Mouse (Mus musculus) liver, adult 2 months (tissue): ENCODE data around the gene 5730596B20Rik. TPM values are rescaled to one million over a fixed set of nuclear protein-coding genes. Genes with fewer than 3 reads are reported as not detected.

ENCODE experiments used
- DNase-seq: peaks from one replicate; pipeline ENCODE4 v3.0.0-alpha.2; 2011; ENCODE audit warnings: low read depth, low spot score; ENCODE audit errors: extremely low read depth
- H3K27ac ChIP-seq: fragments of 200-500 bp; replicated peaks from 2 replicates; pipeline ENCODE4 v1.5.1; 2012; ENCODE audit warnings: low read depth, mild to moderate bottlenecking, control low read depth, inconsistent platforms, low read length; ENCODE audit not compliant: insufficient read depth
- H3K27me3 ChIP-seq: fragments of 200-500 bp; 2 replicates; pipeline ENCODE4 v1.6.1; 2012; ENCODE audit warnings: mild to moderate bottlenecking, moderate library complexity, low read length, inconsistent platforms; ENCODE audit not compliant: control insufficient read depth, insufficient read depth
- H3K36me3 ChIP-seq: fragments of 200-500 bp; 2 replicates; pipeline ENCODE4 v1.6.1; 2012; ENCODE audit warnings: low read length, inconsistent platforms; ENCODE audit not compliant: control insufficient read depth, insufficient read depth
- H3K4me1 ChIP-seq: fragments of 200-500 bp; 2 replicates; pipeline ENCODE4 v1.6.1; 2011; ENCODE audit warnings: low read length; ENCODE audit not compliant: control insufficient read depth, insufficient read depth
- H3K4me3 ChIP-seq: fragments of 200-500 bp; 2 replicates; pipeline ENCODE4 v1.5.1; 2011; ENCODE audit warnings: low read depth, mild to moderate bottlenecking, control low read depth, low read length, moderate library complexity; ENCODE audit not compliant: insufficient read depth
- H3K79me2 ChIP-seq: fragments of 200-500 bp; 2 replicates; pipeline ENCODE4 v1.6.1; 2012; ENCODE audit warnings: inconsistent platforms, mild to moderate bottlenecking, low read length, moderate library complexity; ENCODE audit not compliant: control insufficient read depth, insufficient read depth
- H3K9ac ChIP-seq: fragments of 200-500 bp; 2 replicates; pipeline ENCODE4 v1.6.1; 2012; ENCODE audit warnings: low read depth, mild to moderate bottlenecking, control low read depth, inconsistent platforms, low read length
- CTCF ChIP-seq: fragments of 200-500 bp; IDR thresholded peaks from 2 replicates; pipeline ENCODE4 v1.5.1; 2011; ENCODE audit warnings: low read depth, low read length, control low read depth
- POLR2A ChIP-seq: fragments of 200-500 bp; IDR thresholded peaks from 2 replicates; pipeline ENCODE4 v1.6.1; 2011; ENCODE audit warnings: low read length, control low read depth; ENCODE audit not compliant: insufficient read depth; ENCODE audit errors: extremely low read depth
- WGBS: fragments of 180-500 bp; shearing (Covaris S2); methylation state at CpG from one replicate; pipeline ENCODE4 v1.1.7; 2018; 5-methylcytosine and 5-hydroxymethylcytosine counted together
- polyA plus RNA-seq: library from polyadenylated mRNA; depleted of rRNA; stranded (reverse); fragments of >200 nt; gene quantifications from 2 replicates; pipeline ENCODE4 v1.2.3, GENCODE M21; 2012
- total RNA-seq: library from RNA; depleted of rRNA; stranded (reverse); fragments of >200 nt; gene quantifications from 2 replicates; pipeline ENCODE4 v1.2.3, GENCODE M21; 2014

The 5730596B20Rik gene
- total and polyA plus RNA-seq, 2 experiments, result 0.02 to 0.09 TPM

GRCm38 (mm10) chr6:52186500-52186899, 9.2 kb downstream of the 5730596B20Rik start:
- Histone ChIP-seq H3K27ac (no peak overlapping the region), H3K4me1 (peaks cover 2% of the 10 kb centered on the region; the same call in 1 of the 2 replicates), H3K36me3 (no peaks in the 10 kb centered on the region), H3K27me3 (peaks cover 21% of the 10 kb centered on the region), H3K79me2 (no peaks in the 10 kb centered on the region), H3K9ac (no peak overlapping the region), H3K4me3 (no peak overlapping the region)
- no peak for DNase-seq
- 40% methylated on average over 1 of the region's 1 CpGs for WGBS
- TF ChIP-seq CTCF (no peak), POLR2A (no peak)

GRCm38 (mm10) chr6:52189172-52189591, 11.9 kb downstream of the 5730596B20Rik start:
- Histone ChIP-seq H3K9ac (no peak overlapping the region), H3K27me3 (peaks cover 24% of the 10 kb centered on the region), H3K79me2 (no peaks in the 10 kb centered on the region), H3K27ac (no peak overlapping the region), H3K4me1 (peaks cover 2% of the 10 kb centered on the region; the same call in 1 of the 2 replicates), H3K36me3 (no peaks in the 10 kb centered on the region), H3K4me3 (no peak overlapping the region)
- 28% methylated on average over 5 of the region's 5 CpGs for WGBS
- DNase-seq, result no peak
- TF ChIP-seq CTCF (no peak), POLR2A (no peak)

GRCm38 (mm10) chr6:52189909-52190308, 12.6 kb downstream of the 5730596B20Rik start:
- DNase-seq, result no peak
- no peak overlapping the region for H3K9ac ChIP-seq
- 21% methylated on average over 8 of the region's 8 CpGs for WGBS
- H3K4me1 ChIP-seq, result peaks cover 2% of the 10 kb centered on the region; the same call in 1 of the 2 replicates
- no peak overlapping the region for H3K27ac ChIP-seq
- H3K36me3 ChIP-seq, result no peaks in the 10 kb centered on the region
- H3K4me3 ChIP-seq, result no peak overlapping the region
- H3K79me2 ChIP-seq, result no peaks in the 10 kb centered on the region
- TF ChIP-seq CTCF, result no peak
- TF ChIP-seq POLR2A, result no peak
- peaks cover 25% of the 10 kb centered on the region; the same call in 1 of the 2 replicates for H3K27me3 ChIP-seq

GRCm38 (mm10) chr6:52190410-52190809, 13.1 kb downstream of the 5730596B20Rik start:
- Histone ChIP-seq H3K27ac (no peak overlapping the region), H3K9ac (peak overlapping the region; percentile 10; the same call in 1 of the 2 replicates), H3K36me3 (no peaks in the 10 kb centered on the region), H3K4me3 (peak overlapping the region; percentile 71), H3K27me3 (peaks cover 25% of the 10 kb centered on the region; the same call in 1 of the 2 replicates), H3K4me1 (peaks cover 2% of the 10 kb centered on the region; the same call in 1 of the 2 replicates), H3K79me2 (no peaks in the 10 kb centered on the region)
- WGBS, result 11% methylated on average over 23 of the region's 23 CpGs
- TF ChIP-seq CTCF, result no peak
- TF ChIP-seq POLR2A, result no peak
- no peak for DNase-seq

GRCm38 (mm10) chr6:52190906-52191810, 13.9 kb downstream of the 5730596B20Rik start, which contains the start of gene Hoxa4:
TSS of gene Hoxa4 (minus strand) at chr6:52191753.
- WGBS, result 4% methylated on average over 89 of the region's 102 CpGs

More at GRCm38 (mm10) chr6:52190906-52191810, 13.9 kb downstream of the 5730596B20Rik start, which contains the start of gene Hoxa4:
- peak within 1 kb of the TSS; percentile 64; the same call in 1 of the 2 replicates for H3K27ac ChIP-seq
- peak within 1 kb of the TSS; percentile 71 for H3K4me3 ChIP-seq
- peaks cover 2% of the 10 kb centered on the region; the same call in 1 of the 2 replicates for H3K4me1 ChIP-seq
- H3K79me2 ChIP-seq, result no peaks in the 10 kb centered on the region
- peaks cover 22% of the 10 kb centered on the region; the same call in 1 of the 2 replicates for H3K27me3 ChIP-seq
- no peak for DNase-seq
- H3K36me3 ChIP-seq, result no peaks in the 10 kb centered on the region
- peak within 1 kb of the TSS; percentile 76 for H3K9ac ChIP-seq
- TF ChIP-seq CTCF (no peak), POLR2A (no peak)
